Mouse (Mus musculus): ENCODE measurements around the gene Rsbn1l. TPM values are rescaled to one million over a fixed set of nuclear protein-coding genes. Genes with fewer than 3 reads are reported as not detected.
A peak's percentile ranks its signal among the peaks of the same experiment; 100 is the strongest.

Gene Rsbn1l
- polyA plus RNA-seq, 1 experiment from 2014 or later = 5.1 TPM

DNA sequence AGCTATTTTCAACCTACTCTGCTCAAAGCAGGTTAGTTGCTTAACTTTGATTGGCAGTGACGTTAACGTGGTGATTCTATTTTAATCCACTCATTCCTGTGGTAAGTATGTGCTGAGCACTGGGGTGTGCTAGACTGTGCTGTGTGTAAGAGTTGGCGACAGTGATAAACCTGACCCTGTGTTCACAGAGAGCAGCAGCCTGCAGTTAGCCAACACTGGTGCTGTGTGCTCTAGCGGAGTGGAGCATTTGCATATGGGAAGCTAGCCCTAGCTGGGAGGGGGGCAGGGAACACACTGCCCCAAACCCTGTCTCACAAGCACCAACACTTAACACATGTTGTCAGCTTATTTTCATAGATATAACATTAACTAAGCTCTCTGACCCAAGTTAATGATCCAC, 11.7 kb upstream of the Rsbn1l start:
- H3K4me1 ChIP-seq = no peaks in the 10 kb centered on the region; the same call in 1 of the 2 replicates
- no peaks in the 10 kb centered on the region for H3K9me3 ChIP-seq
- no peak overlapping the region for H3K4me3 ChIP-seq
- H3K27me3 ChIP-seq (ENCODE audit: insufficient read depth, poor library complexity, severe bottlenecking) = no peaks in the 10 kb centered on the region
- no peak for DNase-seq (ENCODE audit: low spot score)
- 32% methylated on average over 4 of the region's 4 CpGs for WGBS
- H3K27ac ChIP-seq = no peak overlapping the region
- H3K36me3 ChIP-seq = no peaks in the 10 kb centered on the region

DNA sequence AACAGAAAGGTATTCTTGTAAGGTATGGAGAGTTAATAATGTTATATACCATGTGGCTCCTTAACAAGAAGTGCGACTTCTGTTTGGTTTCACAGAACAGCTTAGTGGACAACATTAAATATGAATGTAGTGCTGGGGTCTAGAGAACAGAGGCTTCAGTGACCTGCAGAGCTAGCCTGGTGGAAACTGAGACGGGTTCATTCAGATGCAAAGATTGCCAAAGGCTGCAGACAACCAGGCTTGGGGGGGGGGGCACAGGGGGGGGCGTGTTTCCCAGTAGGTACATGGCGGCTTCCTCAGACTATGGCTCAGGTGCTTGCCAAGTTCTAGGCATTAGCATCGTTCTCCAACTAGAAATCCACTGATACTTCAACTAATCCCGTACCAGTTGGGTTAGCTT, 8.2 kb upstream of the Rsbn1l start:
- WGBS = 78% methylated on average over 6 of the region's 6 CpGs

DNA sequence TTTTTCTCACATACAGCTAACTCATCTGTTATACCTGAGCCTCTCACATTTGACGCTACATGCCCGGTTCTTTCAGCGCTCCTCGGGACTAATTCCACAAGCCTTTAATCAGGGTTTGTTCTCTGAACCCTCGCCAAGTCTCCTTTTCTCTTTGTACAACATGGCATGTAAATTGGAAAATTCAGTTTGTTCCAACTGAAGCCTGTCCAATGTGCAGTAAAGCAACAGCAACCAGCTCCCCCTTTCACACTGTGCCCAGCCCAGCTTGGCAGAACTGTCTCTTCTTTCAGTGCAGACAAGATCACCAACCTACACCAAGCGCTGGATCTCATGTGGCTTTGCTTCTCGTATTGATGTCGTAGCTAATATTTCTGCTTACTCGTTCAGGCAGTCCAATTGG, 7.1 kb upstream of the Rsbn1l start:
- no peaks in the 10 kb centered on the region for H3K27me3 ChIP-seq (ENCODE audit: insufficient read depth, poor library complexity, severe bottlenecking)
- no peak for DNase-seq (ENCODE audit: low spot score)
- no peaks in the 10 kb centered on the region for H3K9me3 ChIP-seq
- peaks cover 4% of the 10 kb centered on the region; the same call in 1 of the 2 replicates for H3K4me1 ChIP-seq
- H3K36me3 ChIP-seq = no peaks in the 10 kb centered on the region
- 88% methylated on average over 9 of the region's 9 CpGs for WGBS
- no peak overlapping the region for H3K27ac ChIP-seq
- H3K4me3 ChIP-seq = no peak overlapping the region

More for the DNA sequence above, 8.2 kb upstream of the Rsbn1l start:
- Histone ChIP-seq H3K27ac (no peak overlapping the region), H3K4me3 (no peak overlapping the region), H3K4me1 (peaks cover 4% of the 10 kb centered on the region; the same call in 1 of the 2 replicates), H3K9me3 (no peaks in the 10 kb centered on the region), H3K36me3 (no peaks in the 10 kb centered on the region), H3K27me3 (ENCODE audit: insufficient read depth, poor library complexity, severe bottlenecking) (no peaks in the 10 kb centered on the region)
- DNase-seq (ENCODE audit: low spot score) = no peak

DNA sequence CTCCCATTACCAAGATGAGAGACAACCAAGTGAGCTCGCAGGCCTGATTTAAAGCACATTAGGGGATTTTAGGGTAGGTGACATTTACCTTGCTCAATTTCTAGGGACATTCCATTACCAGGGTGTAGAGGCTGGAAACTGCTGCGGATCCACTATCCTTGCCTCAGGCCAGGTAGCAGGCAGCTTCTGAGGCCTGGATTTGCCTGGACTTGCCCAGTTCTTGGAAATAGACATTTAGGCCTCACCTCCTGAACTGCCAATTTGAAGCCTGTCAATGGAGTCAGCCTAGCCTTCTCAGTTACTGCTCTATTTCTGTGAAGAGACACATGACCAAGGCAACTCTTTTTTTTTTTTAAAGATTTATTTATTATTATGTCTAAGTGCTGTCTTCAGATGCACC, 4.7 kb upstream of the Rsbn1l start:
- Histone ChIP-seq H3K27ac (no peak overlapping the region), H3K4me3 (no peak overlapping the region), H3K4me1 (0 out of 2 replicates have a peak, but pooled peaks cover 4% of the 10 kb centered on the region), H3K9me3 (peaks cover 4% of the 10 kb centered on the region; the same call in 1 of the 2 replicates), H3K36me3 (peaks cover 19% of the 10 kb centered on the region), H3K27me3 (ENCODE audit: insufficient read depth, poor library complexity, severe bottlenecking) (no peaks in the 10 kb centered on the region)
- 89% methylated on average over 2 of the region's 2 CpGs for WGBS
- DNase-seq (ENCODE audit: low spot score) = no peak

DNA sequence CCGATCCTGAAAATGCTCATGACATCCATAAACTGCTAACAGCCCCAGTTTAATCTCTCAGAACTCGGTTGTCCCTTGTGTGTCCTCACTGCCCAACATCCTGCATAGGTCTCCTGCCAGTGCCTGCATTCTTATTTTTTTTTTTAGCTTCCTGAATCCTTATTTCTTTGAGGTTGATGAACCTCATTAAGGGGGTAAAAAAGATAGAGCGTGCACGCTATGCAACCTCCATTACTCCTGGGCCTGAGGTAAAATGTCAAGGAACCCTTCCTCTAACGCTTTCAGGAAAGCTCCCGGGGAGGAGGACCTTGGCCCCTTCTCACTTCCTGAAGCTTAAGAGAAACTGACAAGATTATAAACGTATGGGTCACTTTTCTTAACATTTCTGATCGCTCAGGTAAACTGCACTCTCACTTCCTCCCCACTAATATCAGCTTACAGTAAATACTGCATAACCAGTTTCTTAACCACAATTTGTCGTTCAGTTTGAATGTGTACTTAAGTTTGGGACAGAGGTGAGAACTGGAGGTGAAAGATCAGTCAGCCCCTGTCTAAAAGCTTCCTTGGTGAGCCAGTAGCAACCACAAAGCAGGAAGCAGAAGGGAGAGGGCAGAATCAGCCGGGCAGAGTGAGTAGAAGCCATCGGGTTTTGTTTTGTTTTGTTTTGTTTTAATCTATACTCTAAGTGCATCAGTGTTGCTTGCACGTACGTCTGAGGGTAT, 923 bp downstream of the Rsbn1l start:
- 66% methylated on average over 13 of the region's 13 CpGs for WGBS
- DNase-seq (ENCODE audit: low spot score) = no peak
- 0 out of 2 replicates have a peak, but pooled peaks cover 16% of the 10 kb centered on the region for H3K4me1 ChIP-seq

DNA sequence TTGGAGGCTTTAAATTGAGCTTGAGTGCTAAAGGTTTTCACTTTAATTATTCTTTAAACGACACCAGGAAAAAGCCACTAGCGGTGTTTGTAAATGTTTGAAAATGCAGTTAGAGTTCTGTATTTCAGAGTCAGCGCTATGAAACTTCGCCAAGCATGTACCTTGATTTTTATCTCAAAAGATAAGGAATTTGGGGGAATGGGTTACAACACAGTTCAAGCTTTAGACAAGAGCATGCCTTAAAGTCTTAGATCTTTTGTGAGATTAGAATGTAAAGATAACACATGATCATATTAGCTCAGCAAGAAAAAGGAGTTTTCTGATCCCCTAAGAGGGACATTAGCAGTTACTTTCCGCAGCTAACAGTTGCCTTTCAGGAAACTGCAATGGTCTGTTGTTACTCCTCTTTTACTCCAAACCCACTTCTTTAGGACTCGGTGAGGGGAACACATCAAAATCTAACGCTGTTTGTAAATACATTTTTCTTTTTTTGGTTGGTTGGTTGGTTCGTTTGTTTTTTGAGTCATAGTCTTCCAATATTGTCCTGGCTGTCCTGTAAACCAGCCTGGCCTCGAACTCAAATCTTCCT, 3.8 kb downstream of the Rsbn1l start:
- Histone ChIP-seq H3K4me1 (peaks cover 19% of the 10 kb centered on the region), H3K9me3 (peaks cover 4% of the 10 kb centered on the region; the same call in 1 of the 2 replicates), H3K27me3 (ENCODE audit: insufficient read depth, poor library complexity, severe bottlenecking) (no peaks in the 10 kb centered on the region), H3K36me3 (peaks cover 25% of the 10 kb centered on the region), H3K4me3 (peak overlapping the region; percentile 97), H3K27ac (peak overlapping the region; percentile 99)
- DNase-seq (ENCODE audit: low spot score) = no peak
- WGBS = 20% methylated on average over 9 of the region's 9 CpGs

More for the DNA sequence above, 923 bp downstream of the Rsbn1l start:
- no peaks in the 10 kb centered on the region for H3K27me3 ChIP-seq (ENCODE audit: insufficient read depth, poor library complexity, severe bottlenecking)
- H3K27ac ChIP-seq = no peak overlapping the region
- no peak overlapping the region for H3K4me3 ChIP-seq
- peaks cover 31% of the 10 kb centered on the region for H3K36me3 ChIP-seq
- H3K9me3 ChIP-seq = peaks cover 4% of the 10 kb centered on the region; the same call in 1 of the 2 replicates

DNA sequence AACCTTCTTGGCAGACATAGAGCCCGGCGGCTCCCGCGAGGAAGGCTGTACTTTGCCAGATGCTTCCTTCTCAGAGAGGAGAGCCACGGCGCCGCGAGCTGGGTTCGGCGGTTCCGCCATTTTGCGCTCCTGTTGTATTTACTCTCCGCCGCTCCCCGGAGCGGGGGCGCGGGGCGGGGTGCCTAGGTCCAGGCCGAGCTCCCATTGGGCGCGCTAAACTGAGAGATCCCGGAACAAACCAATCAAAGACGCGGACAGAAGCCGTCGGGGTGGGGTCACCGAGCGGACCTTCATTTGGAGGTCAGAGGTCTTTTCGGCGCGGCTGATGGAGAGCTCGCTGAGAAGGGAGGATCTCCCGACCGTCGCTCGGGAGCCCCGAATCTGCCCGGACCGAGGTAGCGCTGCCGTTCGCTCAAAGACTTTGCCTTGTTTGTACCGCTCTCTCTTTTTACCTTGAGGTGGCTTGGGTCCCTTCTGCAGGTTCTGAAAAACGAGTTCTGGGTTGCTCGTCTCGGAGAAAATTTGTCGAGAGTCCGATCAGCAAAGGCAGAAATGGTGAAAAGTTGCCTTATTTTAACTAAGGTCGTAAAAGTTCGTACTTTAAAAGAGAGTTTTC, 4.4 kb downstream of the Rsbn1l start:
- H3K27me3 ChIP-seq (ENCODE audit: insufficient read depth, poor library complexity, severe bottlenecking) = no peaks in the 10 kb centered on the region
- DNase-seq (ENCODE audit: low spot score) = peak; percentile 98
- H3K9me3 ChIP-seq = 0 out of 2 replicates have a peak, but pooled peaks cover 2% of the 10 kb centered on the region
- H3K27ac ChIP-seq = peak overlapping the region; percentile 99
- peaks cover 20% of the 10 kb centered on the region for H3K36me3 ChIP-seq
- H3K4me1 ChIP-seq = peaks cover 19% of the 10 kb centered on the region
- WGBS = under 1% methylated on average over 51 of the region's 51 CpGs
- peak overlapping the region; percentile 97 for H3K4me3 ChIP-seq

DNA sequence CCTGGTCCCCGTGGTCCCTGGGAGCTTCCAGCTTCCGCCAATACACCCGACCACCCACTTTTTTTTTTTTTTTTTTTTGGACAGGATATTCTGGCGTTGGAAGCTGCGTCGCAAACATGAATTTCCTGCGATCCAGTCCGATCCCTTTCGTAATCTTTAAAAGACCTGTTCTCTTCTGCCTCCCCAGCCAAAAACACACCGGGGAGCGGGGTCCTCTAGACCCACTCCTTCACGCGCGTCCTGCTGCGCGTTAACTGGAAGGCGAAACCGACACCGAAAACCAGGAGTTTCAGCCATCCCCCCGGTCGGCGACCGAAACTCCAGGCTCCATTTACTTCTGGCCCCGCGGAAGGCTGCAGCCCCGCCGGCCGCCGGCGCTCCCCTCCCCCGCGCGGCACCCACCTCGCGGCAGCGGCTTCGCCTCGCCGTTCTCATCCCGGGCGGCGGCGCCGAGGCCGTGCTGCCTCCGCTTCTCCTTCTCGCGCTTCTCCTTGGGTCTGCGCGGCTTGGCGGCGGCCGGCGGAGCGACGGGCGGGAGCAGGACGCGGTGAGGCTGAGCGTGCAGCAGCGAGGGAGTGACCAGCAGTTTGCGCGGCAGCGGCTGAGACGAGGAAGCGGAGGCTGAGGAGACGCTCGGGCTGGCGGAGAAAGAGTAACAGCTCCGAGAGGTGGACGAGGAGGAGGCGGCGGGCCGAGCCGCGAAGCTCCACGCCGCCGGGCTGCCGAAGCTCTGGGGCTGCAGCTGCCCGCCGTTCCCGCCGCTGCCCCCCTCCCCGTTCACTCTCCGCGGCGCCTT, 5.1 kb downstream of the Rsbn1l start:
- peaks cover 13% of the 10 kb centered on the region; the same call in 1 of the 2 replicates for H3K36me3 ChIP-seq
- under 1% methylated on average over 88 of the region's 88 CpGs for WGBS

DNA sequence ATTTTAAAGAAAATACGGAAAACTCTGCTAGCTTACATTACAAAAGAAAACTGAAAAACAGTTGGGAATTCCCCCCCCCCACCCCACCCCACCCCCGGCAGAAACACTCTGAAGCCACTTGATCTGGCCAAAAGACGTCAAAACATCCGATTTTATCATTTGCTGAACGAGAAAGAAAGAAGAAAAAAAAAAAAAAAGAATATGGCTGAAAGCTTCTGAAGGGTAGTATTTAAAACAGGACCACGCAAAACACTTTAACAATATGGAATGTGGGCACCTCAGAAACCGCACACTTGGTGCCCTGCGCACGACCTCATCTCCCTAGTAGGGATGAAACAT, 5.7 kb downstream of the Rsbn1l start:
- Histone ChIP-seq H3K9me3 (no peaks in the 10 kb centered on the region), H3K4me3 (peak overlapping the region; percentile 97), H3K36me3 (peaks cover 8% of the 10 kb centered on the region; the same call in 1 of the 2 replicates), H3K27ac (peak overlapping the region; percentile 99), H3K4me1 (peaks cover 18% of the 10 kb centered on the region), H3K27me3 (ENCODE audit: insufficient read depth, poor library complexity, severe bottlenecking) (no peaks in the 10 kb centered on the region)
- 3% methylated on average over 9 of the region's 9 CpGs for WGBS
- DNase-seq (ENCODE audit: low spot score) = no peak

More for the DNA sequence above, 5.1 kb downstream of the Rsbn1l start:
- Histone ChIP-seq H3K4me1 (peaks cover 19% of the 10 kb centered on the region), H3K27ac (peak overlapping the region; percentile 99), H3K4me3 (peak overlapping the region; percentile 97), H3K9me3 (no peaks in the 10 kb centered on the region), H3K27me3 (ENCODE audit: insufficient read depth, poor library complexity, severe bottlenecking) (no peaks in the 10 kb centered on the region)
- peak; percentile 86 for DNase-seq (ENCODE audit: low spot score)

DNA sequence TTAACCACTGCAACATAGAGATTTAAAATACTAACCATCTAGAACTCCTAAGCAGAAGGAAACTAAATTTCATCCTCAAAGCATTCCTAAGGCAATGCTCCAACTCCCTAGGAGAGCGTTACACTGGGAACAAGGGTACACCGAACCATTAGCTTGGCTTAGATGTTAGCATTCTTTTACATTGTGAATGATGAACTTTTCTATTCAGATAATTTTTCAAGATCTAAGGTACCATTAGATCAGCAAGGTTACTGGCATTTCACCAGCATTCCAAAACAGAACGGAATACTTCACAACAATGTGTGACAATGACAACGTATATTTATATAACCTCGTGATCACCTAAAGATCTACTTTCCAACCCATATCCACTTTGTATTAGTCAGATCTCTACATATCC, 6.1 kb downstream of the Rsbn1l start:
- Histone ChIP-seq H3K4me1 (peaks cover 21% of the 10 kb centered on the region), H3K9me3 (no peaks in the 10 kb centered on the region), H3K27me3 (ENCODE audit: insufficient read depth, poor library complexity, severe bottlenecking) (no peaks in the 10 kb centered on the region), H3K27ac (peak overlapping the region; percentile 99), H3K4me3 (peak overlapping the region; percentile 97), H3K36me3 (peaks cover 7% of the 10 kb centered on the region; the same call in 1 of the 2 replicates)
- 21% methylated on average over 5 of the region's 5 CpGs for WGBS
- no peak for DNase-seq (ENCODE audit: low spot score)

DNA sequence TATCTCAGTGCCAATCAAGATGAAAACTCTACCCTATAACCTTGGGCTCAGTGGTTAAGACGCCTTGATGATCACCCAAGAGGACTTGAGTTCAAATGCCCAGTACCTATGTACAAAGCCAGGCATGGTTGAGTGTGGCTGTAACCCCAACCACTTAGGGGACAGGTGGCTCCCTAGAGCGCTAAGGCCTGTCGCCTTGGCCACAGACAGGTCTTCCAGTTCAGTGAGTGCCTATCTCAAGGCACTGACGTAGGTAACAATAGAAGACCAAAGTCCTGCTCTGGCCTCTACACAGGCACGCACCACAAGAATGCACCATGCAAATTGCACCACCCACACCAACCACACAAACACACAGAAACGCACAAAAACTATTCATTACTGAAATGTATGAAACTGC, 9.3 kb downstream of the Rsbn1l start:
- no peak for DNase-seq (ENCODE audit: low spot score)
- H3K4me3 ChIP-seq = no peak overlapping the region
- H3K36me3 ChIP-seq = no peaks in the 10 kb centered on the region
- WGBS = 85% methylated on average over 6 of the region's 6 CpGs
- H3K9me3 ChIP-seq = no peaks in the 10 kb centered on the region
- H3K4me1 ChIP-seq = peaks cover 15% of the 10 kb centered on the region
- no peak overlapping the region for H3K27ac ChIP-seq
- H3K27me3 ChIP-seq (ENCODE audit: insufficient read depth, poor library complexity, severe bottlenecking) = no peaks in the 10 kb centered on the region

DNA sequence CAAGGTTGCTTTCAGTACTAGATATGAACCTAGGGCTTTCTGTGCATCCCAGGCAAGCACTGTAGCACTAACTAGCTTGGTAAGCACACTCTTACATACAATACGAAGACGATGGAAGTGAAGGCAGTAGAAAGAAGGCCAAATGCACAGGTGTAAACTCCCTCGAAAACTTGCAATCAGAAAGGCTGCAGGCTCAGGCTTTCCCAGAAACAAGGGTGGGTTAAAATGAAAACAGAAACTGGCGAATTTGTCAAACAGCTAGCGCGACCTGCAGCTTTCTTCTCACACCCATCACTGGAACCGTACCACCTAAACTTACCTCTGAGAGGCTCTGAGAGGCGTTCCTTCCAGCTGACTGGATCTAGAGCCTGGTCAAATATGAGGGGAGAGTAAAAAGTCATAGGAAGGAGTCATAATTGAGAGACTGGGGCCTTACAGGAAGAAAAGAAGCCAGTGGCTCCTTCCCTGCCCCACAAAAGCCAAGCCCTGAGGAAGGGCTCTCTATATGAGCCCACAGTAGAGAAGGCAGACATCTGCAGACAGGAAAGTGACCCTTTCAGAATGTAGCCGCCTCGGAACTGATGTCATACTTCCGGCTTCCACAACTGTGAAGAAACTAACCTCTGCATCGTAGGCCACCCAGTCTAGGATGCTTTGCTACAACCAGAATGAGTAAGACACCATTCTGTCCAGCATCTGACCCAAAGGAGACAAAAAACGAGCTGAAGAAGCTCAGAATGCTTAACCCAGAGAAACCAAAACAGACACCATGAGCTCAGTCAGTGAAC, 11.0 kb downstream of the Rsbn1l start:
- H3K4me3 ChIP-seq = no peak overlapping the region; the same call in 1 of the 2 replicates
- no peak for DNase-seq (ENCODE audit: low spot score)

More for the DNA sequence above, 11.0 kb downstream of the Rsbn1l start:
- WGBS = 68% methylated on average over 13 of the region's 13 CpGs
- peak overlapping the region; percentile 62 for H3K27ac ChIP-seq
- H3K36me3 ChIP-seq = no peaks in the 10 kb centered on the region
- H3K4me1 ChIP-seq = peaks cover 32% of the 10 kb centered on the region
- H3K27me3 ChIP-seq (ENCODE audit: insufficient read depth, poor library complexity, severe bottlenecking) = no peaks in the 10 kb centered on the region
- no peaks in the 10 kb centered on the region for H3K9me3 ChIP-seq
